Mouse (Mus musculus) liver, embryonic 16.5 days (tissue): ENCODE data around the gene Tmcc1. TPM values are rescaled to one million over a fixed set of nuclear protein-coding genes. Genes with fewer than 3 reads are reported as not detected.

Source experiments
- ATAC-seq: fragments of 200-750 bp; cut with Nextera tagmentation; 2 replicates; pipeline ENCODE4 v1.8.0; 2017; ENCODE audit warnings: low read depth, mild to moderate bottlenecking, moderate number of reproducible peaks, moderate library complexity
- H3K27ac ChIP-seq: fragments of 300-500 bp; sonication (generic); 2 replicates; pipeline ENCODE4 v1.5.1; 2014; ENCODE audit warnings: mild to moderate bottlenecking, low read length
- H3K27me3 ChIP-seq: fragments of 300-500 bp; sonication (generic); 2 replicates; pipeline ENCODE4 v1.6.1; 2014; ENCODE audit warnings: low read depth, low read length, mixed read lengths; ENCODE audit not compliant: control insufficient read depth, insufficient read depth
- H3K36me3 ChIP-seq: fragments of 300-500 bp; sonication (generic); 2 replicates; pipeline ENCODE4 v1.6.1; 2014; ENCODE audit warnings: mild to moderate bottlenecking; ENCODE audit not compliant: control insufficient read depth, insufficient read depth
- H3K4me1 ChIP-seq: fragments of 300-500 bp; sonication (generic); 2 replicates; pipeline ENCODE4 v1.6.1; 2014; ENCODE audit warnings: low read depth, low read length, mixed read lengths; ENCODE audit not compliant: control insufficient read depth
- H3K4me2 ChIP-seq: fragments of 300-500 bp; sonication (generic); 2 replicates; pipeline ENCODE4 v1.6.1; 2014; ENCODE audit warnings: low read depth, low read length, mixed read lengths
- H3K4me3 ChIP-seq: fragments of 300-500 bp; sonication (generic); 2 replicates; pipeline ENCODE4 v1.5.1; 2014; ENCODE audit warnings: low read depth, mild to moderate bottlenecking, low read length
- H3K9ac ChIP-seq: fragments of 300-500 bp; sonication (generic); 2 replicates; pipeline ENCODE4 v1.6.1; 2014; ENCODE audit warnings: low read depth, low read length
- H3K9me3 ChIP-seq: fragments of 300-500 bp; sonication (generic); replicated peaks from 2 replicates; pipeline ENCODE4 v1.6.1; 2016; ENCODE audit warnings: low read length; ENCODE audit not compliant: control insufficient read depth
- WGBS: fragments of 180-500 bp; shearing (Covaris S2); extraction: QIAGEN DNeasy Blood & Tissue Kit; methylation state at CpG from one replicate; pipeline ENCODE4 v1.1.7; 2014; ENCODE audit not compliant: insufficient replicate concordance; 5-methylcytosine and 5-hydroxymethylcytosine counted together
- polyA plus RNA-seq: library from polyadenylated mRNA; unstranded; fragments of >200 nt; fragmentation: Nextera tagmentation; extraction: Ambion mirVana; gene quantifications from 2 replicates; pipeline ENCODE4 v1.2.1, GENCODE M21; 2015

Tmcc1 gene
- polyA plus RNA-seq, 1 experiment from 2014 or later: 3.6 TPM

- no peak overlapping the region for H3K27ac ChIP-seq
- no peaks in the 10 kb centered on the region for H3K4me1 ChIP-seq
- H3K27me3 ChIP-seq: 0 out of 2 replicates have a peak, but pooled peaks cover 3% of the 10 kb centered on the region
- no peaks in the 10 kb centered on the region for H3K9me3 ChIP-seq
- H3K36me3 ChIP-seq: no peaks in the 10 kb centered on the region
- no peak overlapping the region for H3K4me2 ChIP-seq
- no peak overlapping the region for H3K9ac ChIP-seq
- 61% methylated on average over 9 of the region's 9 CpGs for WGBS
- ATAC-seq: no peak
- H3K4me3 ChIP-seq: no peak overlapping the region
Observed at GRCm38 (mm10) chr6:115985622-115986021, 207.7 kb downstream of the Tmcc1 start.

GRCm38 (mm10) chr6:115984580-115984979 lies 208.7 kb downstream of the Tmcc1 start:
- Histone ChIP-seq H3K36me3 (no peaks in the 10 kb centered on the region), H3K9me3 (no peaks in the 10 kb centered on the region), H3K27ac (no peak overlapping the region), H3K4me2 (no peak overlapping the region), H3K4me1 (no peaks in the 10 kb centered on the region), H3K9ac (no peak overlapping the region), H3K4me3 (no peak overlapping the region), H3K27me3 (no peaks in the 10 kb centered on the region)
- ATAC-seq: no peak
- 69% methylated on average over 7 of the region's 7 CpGs for WGBS

- H3K4me3 ChIP-seq: no peak overlapping the region
- no peaks in the 10 kb centered on the region for H3K36me3 ChIP-seq
- H3K27me3 ChIP-seq: no peaks in the 10 kb centered on the region
- no peak overlapping the region for H3K27ac ChIP-seq
- no peaks in the 10 kb centered on the region for H3K9me3 ChIP-seq
- no peak for ATAC-seq
- no peak overlapping the region for H3K9ac ChIP-seq
- H3K4me2 ChIP-seq: no peak overlapping the region
- WGBS: 72% methylated on average over 12 of the region's 12 CpGs
- H3K4me1 ChIP-seq: no peaks in the 10 kb centered on the region
Observed at GRCm38 (mm10) chr6:115983306-115984038, 209.8 kb downstream of the Tmcc1 start.

GRCm38 (mm10) chr6:115982889-115983288 lies 210.4 kb downstream of the Tmcc1 start:
- no peak for ATAC-seq
- H3K36me3 ChIP-seq: no peaks in the 10 kb centered on the region
- WGBS: 52% methylated on average over 7 of the region's 7 CpGs
- no peak overlapping the region for H3K9ac ChIP-seq
- no peak overlapping the region for H3K27ac ChIP-seq
- no peaks in the 10 kb centered on the region for H3K27me3 ChIP-seq
- no peak overlapping the region for H3K4me3 ChIP-seq
- no peak overlapping the region for H3K4me2 ChIP-seq
- no peaks in the 10 kb centered on the region for H3K4me1 ChIP-seq
- no peaks in the 10 kb centered on the region for H3K9me3 ChIP-seq

- Histone ChIP-seq H3K27me3 (no peaks in the 10 kb centered on the region), H3K4me3 (no peak overlapping the region), H3K9ac (no peak overlapping the region), H3K27ac (no peak overlapping the region), H3K4me2 (no peak overlapping the region), H3K9me3 (no peaks in the 10 kb centered on the region), H3K36me3 (no peaks in the 10 kb centered on the region), H3K4me1 (no peaks in the 10 kb centered on the region; the same call in 1 of the 2 replicates)
- no peak for ATAC-seq
- WGBS: 66% methylated on average over 8 of the region's 8 CpGs
Observed at GRCm38 (mm10) chr6:115978596-115978995, 214.7 kb downstream of the Tmcc1 start.

GRCm38 (mm10) chr6:115977810-115978209 lies 215.5 kb downstream of the Tmcc1 start:
- H3K9me3 ChIP-seq: no peaks in the 10 kb centered on the region
- no peak overlapping the region for H3K27ac ChIP-seq
- no peaks in the 10 kb centered on the region for H3K27me3 ChIP-seq
- WGBS: 72% methylated on average over 15 of the region's 15 CpGs
- ATAC-seq: no peak
- H3K9ac ChIP-seq: no peak overlapping the region
- H3K4me1 ChIP-seq: no peaks in the 10 kb centered on the region; the same call in 1 of the 2 replicates
- H3K36me3 ChIP-seq: no peaks in the 10 kb centered on the region
- H3K4me2 ChIP-seq: no peak overlapping the region
- H3K4me3 ChIP-seq: no peak overlapping the region

- Histone ChIP-seq H3K9ac (no peak overlapping the region), H3K4me3 (no peak overlapping the region), H3K27me3 (no peaks in the 10 kb centered on the region), H3K4me1 (no peaks in the 10 kb centered on the region; the same call in 1 of the 2 replicates), H3K27ac (no peak overlapping the region), H3K9me3 (no peaks in the 10 kb centered on the region), H3K36me3 (no peaks in the 10 kb centered on the region), H3K4me2 (no peak overlapping the region)
- ATAC-seq: no peak
- 62% methylated on average over 8 of the region's 8 CpGs for WGBS
Observed at GRCm38 (mm10) chr6:115975606-115976005, 217.7 kb downstream of the Tmcc1 start.

GRCm38 (mm10) chr6:115973881-115974662 lies 219.2 kb downstream of the Tmcc1 start:
- no peak for ATAC-seq
- no peaks in the 10 kb centered on the region; the same call in 1 of the 2 replicates for H3K4me1 ChIP-seq
- H3K9ac ChIP-seq: no peak overlapping the region
- H3K9me3 ChIP-seq: no peaks in the 10 kb centered on the region
- H3K27me3 ChIP-seq: no peaks in the 10 kb centered on the region
- 70% methylated on average over 16 of the region's 16 CpGs for WGBS
- H3K4me2 ChIP-seq: no peak overlapping the region
- H3K27ac ChIP-seq: no peak overlapping the region
- no peak overlapping the region for H3K4me3 ChIP-seq
- H3K36me3 ChIP-seq: no peaks in the 10 kb centered on the region
